Mouse (Mus musculus) liver, postnatal 0 days (tissue): ENCODE results near the gene Timm13.

ENCODE experiments used
- CTCF ChIP-seq: sonication (generic); IDR thresholded peaks from 2 replicates; pipeline ENCODE4 v1.5.1; 2016; ENCODE audit warnings: antibody characterized with exemption, low read depth
- EP300 ChIP-seq: IDR thresholded peaks from 2 replicates; pipeline ENCODE4 v1.6.1; 2016; ENCODE audit warnings: antibody characterized with exemption, low read depth, mild to moderate bottlenecking

GRCm38 (mm10) chr10:80904004-80904693, 3.4 kb upstream of the Timm13 start:
- TF ChIP-seq EP300: no peak
- TF ChIP-seq CTCF: no peak
